Mouse (Mus musculus): Measurements from ENCODE around the gene Ick.
A peak's percentile ranks its signal among the peaks of the same experiment; 100 is the strongest.
"Not testable (repeated sequence)": the region's sequence is repeated elsewhere in the genome, so short reads cannot be mapped to it uniquely, and the experiment has no call there.

Gene Ick

GRCm38 (mm10) chr9:78105501-78105932 is 3.5 kb upstream of the Ick start:
- DNase-seq: peak; percentile 88

- peak; percentile 93 for DNase-seq
Observed at GRCm38 (mm10) chr9:78106821-78107220, 2.2 kb upstream of the Ick start.

- DNase-seq: no peak
Observed at GRCm38 (mm10) chr9:78107582-78107911, 1.4 kb upstream of the Ick start.

- DNase-seq: peak; percentile 99
Observed at GRCm38 (mm10) chr9:78107912-78108795, 838 bp upstream of the Ick start.

GRCm38 (mm10) chr9:78109656-78110055 is 664 bp downstream of the Ick start:
- peak; percentile 90 for DNase-seq

- no peak for DNase-seq
Observed at GRCm38 (mm10) chr9:78111456-78111855, 2.5 kb downstream of the Ick start.

GRCm38 (mm10) chr9:78112770-78113537 is 4.0 kb downstream of the Ick start:
- DNase-seq: peak; percentile 99

- DNase-seq: no peak
Observed at GRCm38 (mm10) chr9:78113538-78113885, 4.5 kb downstream of the Ick start.

GRCm38 (mm10) chr9:78115746-78116145 is 6.8 kb downstream of the Ick start:
- peak; percentile 96 for DNase-seq

GRCm38 (mm10) chr9:78117690-78118089 is 8.7 kb downstream of the Ick start:
- peak; percentile 88 for DNase-seq

- peak; percentile 97 for DNase-seq
Observed at GRCm38 (mm10) chr9:78121358-78121757, 12.4 kb downstream of the Ick start.

GRCm38 (mm10) chr9:78121985-78122384 is 13.0 kb downstream of the Ick start:
- peak; percentile 95 for DNase-seq

- DNase-seq: peak; percentile 84
Observed at GRCm38 (mm10) chr9:78122939-78123712, 14.1 kb downstream of the Ick start.

GRCm38 (mm10) chr9:78124297-78124696 is 15.3 kb downstream of the Ick start:
- DNase-seq: peak; percentile 83

- peak; percentile 73 for DNase-seq
Observed at GRCm38 (mm10) chr9:78126007-78126406, 17.0 kb downstream of the Ick start.

GRCm38 (mm10) chr9:78126643-78127042 is 17.7 kb downstream of the Ick start:
- peak; percentile 67 for DNase-seq

GRCm38 (mm10) chr9:78135658-78136057 is 26.7 kb downstream of the Ick start:
- peak; percentile 37 for DNase-seq

- peak; percentile 96 for DNase-seq
Observed at GRCm38 (mm10) chr9:78138044-78138676, 29.2 kb downstream of the Ick start.

GRCm38 (mm10) chr9:78139463-78139862 is 30.5 kb downstream of the Ick start:
- DNase-seq: peak; percentile 92

- DNase-seq: no peak
Observed at GRCm38 (mm10) chr9:78146099-78146498, 37.1 kb downstream of the Ick start.

- no peak for DNase-seq
Observed at GRCm38 (mm10) chr9:78146627-78147026, 37.6 kb downstream of the Ick start.

GRCm38 (mm10) chr9:78148149-78148548 is 39.2 kb downstream of the Ick start:
- DNase-seq: no peak

- DNase-seq: not testable (repeated sequence)
Observed at GRCm38 (mm10) chr9:78149770-78150169, 40.8 kb downstream of the Ick start.

Measured in heart, adult 11 months (tissue).